Mouse (Mus musculus): ENCODE measurements around the gene Nop2. TPM values are rescaled to one million over a fixed set of nuclear protein-coding genes. Genes with fewer than 3 reads are reported as not detected.

Nop2 gene
- polyA plus RNA-seq, 1 experiment from 2014 or later, result 41.1 TPM

- Histone ChIP-seq H3K27ac (peak overlapping the region; percentile 83), H3K4me2 (ENCODE audit: low read length) (peak overlapping the region; percentile 0; the same call in 1 of the 2 replicates), H3K9ac (ENCODE audit: low read depth, low read length) (no peak overlapping the region), H3K27me3 (ENCODE audit: insufficient read depth, low read length) (no peaks in the 10 kb centered on the region), H3K36me3 (ENCODE audit: insufficient read depth, low read length) (no peaks in the 10 kb centered on the region; the same call in 1 of the 2 replicates), H3K4me3 (replicated peaks; ENCODE audit: low read depth, low read length) (no peak overlapping the region), H3K4me1 (replicated peaks; ENCODE audit: insufficient read depth, low read length) (peaks cover 34% of the 10 kb centered on the region), H3K9me3 (replicated peaks; ENCODE audit: low read length) (no peaks in the 10 kb centered on the region)
- no peak for TF ChIP-seq CTCF (IDR thresholded peaks at IDR 0.05; ENCODE audit: low read depth)
- ATAC-seq (replicated peaks; ENCODE audit: low FRiP score, low read depth), result no peak; the same call in 1 of the 2 replicates
- DNase-seq (ENCODE audit: low spot score), result peak; percentile 85
- 35% methylated on average over 18 of the region's 18 CpGs for WGBS
These were observed 16.7 kb downstream of the Nop2 start for GRCm38 (mm10) chr6:125148251-125148925.

DNA sequence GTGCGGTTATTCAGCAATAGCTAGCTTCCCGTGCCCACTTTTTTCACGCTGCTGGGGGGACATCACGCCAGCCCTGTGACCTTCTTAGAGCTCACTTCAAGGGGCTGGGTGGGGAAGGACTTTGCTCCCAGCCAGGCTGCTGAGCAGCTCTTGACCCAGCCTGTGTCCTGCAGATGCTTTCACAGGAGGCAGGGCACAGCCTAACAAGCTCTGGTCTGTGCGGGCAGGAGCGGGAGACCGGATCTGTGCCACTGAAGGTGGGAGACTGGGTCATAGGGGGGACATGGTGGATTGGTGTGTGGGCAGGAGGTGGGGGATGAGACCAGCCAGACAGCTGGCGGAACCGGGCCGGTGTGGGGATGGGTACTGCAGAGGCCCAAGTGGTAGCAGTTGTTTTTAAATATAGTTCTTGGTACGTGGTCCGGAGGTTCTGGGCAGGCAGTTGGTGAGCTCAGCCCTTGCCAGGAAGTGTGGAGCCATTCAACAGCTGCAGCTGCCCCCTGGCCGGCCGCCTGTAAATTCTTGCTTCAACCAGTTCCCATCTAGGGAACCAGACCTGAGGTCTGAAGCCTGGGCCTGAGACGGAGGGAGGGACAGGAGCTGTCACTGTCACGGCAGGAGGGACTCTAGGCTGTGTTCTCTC, 17.3 kb downstream of the Nop2 start:
- peak; percentile 46 for DNase-seq (ENCODE audit: low spot score)
- Histone ChIP-seq H3K27me3 (ENCODE audit: insufficient read depth, low read length) (no peaks in the 10 kb centered on the region), H3K9me3 (replicated peaks; ENCODE audit: low read length) (no peaks in the 10 kb centered on the region), H3K4me2 (ENCODE audit: low read length) (no peak overlapping the region), H3K4me3 (replicated peaks; ENCODE audit: low read depth, low read length) (no peak overlapping the region), H3K36me3 (ENCODE audit: insufficient read depth, low read length) (no peaks in the 10 kb centered on the region; the same call in 1 of the 2 replicates), H3K9ac (ENCODE audit: low read depth, low read length) (0 out of 2 replicates have a peak overlapping the region, but pooled peaks have one; percentile 14), H3K4me1 (replicated peaks; ENCODE audit: insufficient read depth, low read length) (peaks cover 34% of the 10 kb centered on the region), H3K27ac (peak overlapping the region; percentile 83)
- no peak; the same call in 1 of the 2 replicates for ATAC-seq (replicated peaks; ENCODE audit: low FRiP score, low read depth)
- TF ChIP-seq CTCF (IDR thresholded peaks at IDR 0.05; ENCODE audit: low read depth), result no peak
- 42% methylated on average over 16 of the region's 16 CpGs for WGBS

GRCm38 (mm10) chr6:125149569-125149950, 17.9 kb downstream of the Nop2 start:
- Histone ChIP-seq H3K27ac (peak overlapping the region; percentile 83), H3K4me3 (replicated peaks; ENCODE audit: low read depth, low read length) (no peak overlapping the region), H3K9ac (ENCODE audit: low read depth, low read length) (0 out of 2 replicates have a peak overlapping the region, but pooled peaks have one; percentile 14), H3K36me3 (ENCODE audit: insufficient read depth, low read length) (no peaks in the 10 kb centered on the region), H3K4me2 (ENCODE audit: low read length) (no peak overlapping the region), H3K27me3 (ENCODE audit: insufficient read depth, low read length) (no peaks in the 10 kb centered on the region), H3K9me3 (replicated peaks; ENCODE audit: low read length) (no peaks in the 10 kb centered on the region), H3K4me1 (replicated peaks; ENCODE audit: insufficient read depth, low read length) (peaks cover 34% of the 10 kb centered on the region)
- DNase-seq (ENCODE audit: low spot score) (no peak), ATAC-seq (replicated peaks; ENCODE audit: low FRiP score, low read depth) (no peak)
- WGBS, result 55% methylated on average over 7 of the region's 7 CpGs
- no peak for TF ChIP-seq CTCF (IDR thresholded peaks at IDR 0.05; ENCODE audit: low read depth)

GRCm38 (mm10) chr6:125152212-125153017, 20.7 kb downstream of the Nop2 start:
- Histone ChIP-seq H3K4me1 (replicated peaks; ENCODE audit: insufficient read depth, low read length) (peaks cover 14% of the 10 kb centered on the region), H3K4me3 (replicated peaks; ENCODE audit: low read depth, low read length) (no peak overlapping the region), H3K36me3 (ENCODE audit: insufficient read depth, low read length) (no peaks in the 10 kb centered on the region), H3K27me3 (ENCODE audit: insufficient read depth, low read length) (no peaks in the 10 kb centered on the region), H3K9ac (ENCODE audit: low read depth, low read length) (no peak overlapping the region), H3K4me2 (ENCODE audit: low read length) (no peak overlapping the region), H3K27ac (no peak overlapping the region), H3K9me3 (replicated peaks; ENCODE audit: low read length) (no peaks in the 10 kb centered on the region)
- DNase-seq (ENCODE audit: low spot score) (no peak), ATAC-seq (replicated peaks; ENCODE audit: low FRiP score, low read depth) (no peak)
- no peak for TF ChIP-seq CTCF (IDR thresholded peaks at IDR 0.05; ENCODE audit: low read depth)
- 64% methylated on average over 22 of the region's 22 CpGs for WGBS

- ATAC-seq (replicated peaks; ENCODE audit: low FRiP score, low read depth), result no peak
- TF ChIP-seq CTCF (IDR thresholded peaks at IDR 0.05; ENCODE audit: low read depth), result no peak
- no peak overlapping the region for H3K4me2 ChIP-seq (ENCODE audit: low read length)
These were observed 21.3 kb downstream of the Nop2 start for GRCm38 (mm10) chr6:125153018-125153389.

DNA sequence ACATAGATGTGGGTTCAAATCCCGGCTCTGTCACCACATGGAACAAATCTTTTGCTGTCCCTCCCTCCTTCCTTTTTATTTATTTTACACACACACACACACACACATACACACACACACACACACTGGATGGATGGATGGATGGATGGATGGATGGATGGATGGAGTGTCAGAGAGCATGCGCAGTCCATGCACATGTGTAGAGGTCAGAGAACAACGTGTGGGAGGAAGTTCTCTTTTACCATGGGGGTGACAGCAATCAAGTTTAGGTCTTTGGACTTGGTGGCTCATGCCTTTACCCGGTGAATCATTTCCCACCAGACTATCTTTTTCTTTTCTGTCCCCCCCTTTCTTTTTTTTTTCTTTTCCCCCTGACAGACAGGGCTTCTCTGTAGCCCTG, 22.0 kb downstream of the Nop2 start:
- ATAC-seq (replicated peaks; ENCODE audit: low FRiP score, low read depth) (no peak), DNase-seq (ENCODE audit: low spot score) (no peak)
- no peak overlapping the region for H3K27ac ChIP-seq
- H3K36me3 ChIP-seq (ENCODE audit: insufficient read depth, low read length), result peaks cover 3% of the 10 kb centered on the region; the same call in 1 of the 2 replicates
- no peak for TF ChIP-seq CTCF (IDR thresholded peaks at IDR 0.05; ENCODE audit: low read depth)
- H3K9me3 ChIP-seq (replicated peaks; ENCODE audit: low read length), result no peaks in the 10 kb centered on the region
- peaks cover 5% of the 10 kb centered on the region; the same call in 1 of the 2 replicates for H3K4me1 ChIP-seq (replicated peaks; ENCODE audit: insufficient read depth, low read length)
- WGBS, result 77% methylated on average over 4 of the region's 4 CpGs
- no peaks in the 10 kb centered on the region for H3K27me3 ChIP-seq (ENCODE audit: insufficient read depth, low read length)
- no peak overlapping the region for H3K4me3 ChIP-seq (replicated peaks; ENCODE audit: low read depth, low read length)
- no peak overlapping the region for H3K9ac ChIP-seq (ENCODE audit: low read depth, low read length)
- H3K4me2 ChIP-seq (ENCODE audit: low read length), result no peak overlapping the region

More at GRCm38 (mm10) chr6:125153018-125153389, 21.3 kb downstream of the Nop2 start:
- Histone ChIP-seq H3K9ac (ENCODE audit: low read depth, low read length) (no peak overlapping the region), H3K27me3 (ENCODE audit: insufficient read depth, low read length) (no peaks in the 10 kb centered on the region), H3K27ac (no peak overlapping the region), H3K4me1 (replicated peaks; ENCODE audit: insufficient read depth, low read length) (peaks cover 10% of the 10 kb centered on the region), H3K4me3 (replicated peaks; ENCODE audit: low read depth, low read length) (no peak overlapping the region), H3K36me3 (ENCODE audit: insufficient read depth, low read length) (no peaks in the 10 kb centered on the region), H3K9me3 (replicated peaks; ENCODE audit: low read length) (no peaks in the 10 kb centered on the region)
- no peak for DNase-seq (ENCODE audit: low spot score)
- 68% methylated on average over 5 of the region's 5 CpGs for WGBS

Measured in kidney, postnatal 0 days (tissue).